Mouse (Mus musculus) limb, embryonic 11.5 days (tissue): Measurements from ENCODE around the gene Rab6b. TPM values are rescaled to one million over a fixed set of nuclear protein-coding genes. Genes with fewer than 3 reads are reported as not detected.
"Not testable (repeated sequence)": the region's sequence is repeated elsewhere in the genome, so short reads cannot be mapped to it uniquely, and the experiment has no call there.

Source experiments
- ATAC-seq: fragments of 200-750 bp; cut with Nextera tagmentation; 2 replicates; pipeline ENCODE4 v1.8.0; 2017; ENCODE audit warnings: low read depth; ENCODE audit not compliant: insufficient number of reproducible peaks, low FRiP score, low TSS enrichment
- DNase-seq: peaks from one replicate; pipeline ENCODE4 v3.0.0-alpha.2; 2015; ENCODE audit warnings: low spot score
- H3K27ac ChIP-seq: fragments of 300-500 bp; sonication (generic); replicated peaks from 2 replicates; pipeline ENCODE4 v1.5.1; 2014; ENCODE audit warnings: low read depth, mild to moderate bottlenecking, low read length
- H3K27me3 ChIP-seq: fragments of 300-500 bp; sonication (generic); 2 replicates; pipeline ENCODE4 v1.6.1; 2014; ENCODE audit warnings: mild to moderate bottlenecking, low read length, mixed read lengths; ENCODE audit not compliant: control insufficient read depth, insufficient read depth
- H3K36me3 ChIP-seq: fragments of 300-500 bp; sonication (generic); 2 replicates; pipeline ENCODE4 v1.6.1; 2014; ENCODE audit warnings: mild to moderate bottlenecking, low read length, moderate library complexity, mixed read lengths; ENCODE audit not compliant: control insufficient read depth, insufficient read depth
- H3K4me1 ChIP-seq: fragments of 300-500 bp; sonication (generic); 2 replicates; pipeline ENCODE4 v1.6.1; 2014; ENCODE audit warnings: low read length, mixed read lengths; ENCODE audit not compliant: control insufficient read depth, insufficient read depth
- H3K4me2 ChIP-seq: fragments of 300-500 bp; sonication (generic); 2 replicates; pipeline ENCODE4 v1.6.1; 2014; ENCODE audit warnings: low read depth, mild to moderate bottlenecking, moderate library complexity; ENCODE audit not compliant: severe bottlenecking
- H3K4me3 ChIP-seq: fragments of 300-500 bp; sonication (generic); 2 replicates; pipeline ENCODE4 v1.5.1; 2014; ENCODE audit warnings: low read depth, low read length
- H3K9ac ChIP-seq: fragments of 300-500 bp; sonication (generic); 2 replicates; pipeline ENCODE4 v1.6.1; 2014; ENCODE audit warnings: mild to moderate bottlenecking, low read length
- H3K9me3 ChIP-seq: fragments of 300-500 bp; sonication (generic); 2 replicates; pipeline ENCODE4 v1.6.1; 2016; ENCODE audit warnings: low read length; ENCODE audit not compliant: control insufficient read depth
- WGBS: fragments of 180-500 bp; shearing (Covaris S2); extraction: QIAGEN DNeasy Blood & Tissue Kit; methylation state at CpG from one replicate; pipeline ENCODE4 v1.1.7; 2014; 5-methylcytosine and 5-hydroxymethylcytosine counted together
- polyA plus RNA-seq: library from polyadenylated mRNA; unstranded; fragments of >200 nt; fragmentation: Nextera tagmentation; extraction: Ambion mirVana; gene quantifications from 2 replicates; pipeline ENCODE4 v1.2.1, GENCODE M21; 2014

The Rab6b gene
- polyA plus RNA-seq, 1 experiment from 2014 or later: 1.9 TPM

- no peak overlapping the region for H3K27ac ChIP-seq
- peaks cover 3% of the 10 kb centered on the region; the same call in 1 of the 2 replicates for H3K4me1 ChIP-seq
- DNase-seq (no peak), ATAC-seq (no peak)
- H3K4me3 ChIP-seq: no peak overlapping the region
- H3K9me3 ChIP-seq: no peaks in the 10 kb centered on the region
- H3K36me3 ChIP-seq: no peaks in the 10 kb centered on the region
- no peak overlapping the region for H3K9ac ChIP-seq
- H3K27me3 ChIP-seq: no peaks in the 10 kb centered on the region
- H3K4me2 ChIP-seq: no peak overlapping the region
- WGBS: 84% methylated on average over 9 of the region's 9 CpGs
Observed at GRCm38 (mm10) chr9:103090116-103090875, 21.3 kb upstream of the Rab6b start.

- H3K9me3 ChIP-seq: no peaks in the 10 kb centered on the region
- H3K4me1 ChIP-seq: peaks cover 3% of the 10 kb centered on the region; the same call in 1 of the 2 replicates
- DNase-seq (no peak), ATAC-seq (no peak)
- H3K4me2 ChIP-seq: no peak overlapping the region
- 76% methylated on average over 16 of the region's 16 CpGs for WGBS
- no peak overlapping the region for H3K27ac ChIP-seq
- no peak overlapping the region for H3K9ac ChIP-seq
- H3K27me3 ChIP-seq: no peaks in the 10 kb centered on the region
- no peak overlapping the region for H3K4me3 ChIP-seq
- H3K36me3 ChIP-seq: no peaks in the 10 kb centered on the region
Observed at GRCm38 (mm10) chr9:103091039-103091883, 20.3 kb upstream of the Rab6b start.

- Histone ChIP-seq H3K36me3 (no peaks in the 10 kb centered on the region), H3K9me3 (no peaks in the 10 kb centered on the region), H3K4me3 (peak overlapping the region; percentile 37), H3K4me2 (peak overlapping the region; percentile 81), H3K4me1 (peaks cover 3% of the 10 kb centered on the region; the same call in 1 of the 2 replicates), H3K27me3 (no peaks in the 10 kb centered on the region), H3K9ac (peak overlapping the region; percentile 60), H3K27ac (no peak overlapping the region)
- peak; percentile 88 for ATAC-seq
- under 1% methylated on average over 19 of the region's 19 CpGs for WGBS
- DNase-seq: peak; percentile 91
Observed at GRCm38 (mm10) chr9:103092248-103092647, 19.3 kb upstream of the Rab6b start.

GRCm38 (mm10) chr9:103093681-103094080, 17.9 kb upstream of the Rab6b start:
- Histone ChIP-seq H3K4me3 (no peak overlapping the region), H3K4me2 (no peak overlapping the region), H3K9me3 (no peaks in the 10 kb centered on the region), H3K4me1 (peaks cover 3% of the 10 kb centered on the region; the same call in 1 of the 2 replicates), H3K27me3 (no peaks in the 10 kb centered on the region), H3K27ac (no peak overlapping the region), H3K36me3 (no peaks in the 10 kb centered on the region), H3K9ac (no peak overlapping the region)
- no peak for ATAC-seq
- WGBS: 87% methylated on average over 3 of the region's 3 CpGs
- DNase-seq: no peak

GRCm38 (mm10) chr9:103108341-103108798, 3.2 kb upstream of the Rab6b start:
- H3K36me3 ChIP-seq, H3K9me3 ChIP-seq, H3K27ac ChIP-seq: not testable (repeated sequence)
- peak overlapping the region; percentile 40 for H3K4me2 ChIP-seq
- peak overlapping the region; percentile 34; the same call in 1 of the 2 replicates for H3K9ac ChIP-seq
- H3K27me3 ChIP-seq: peaks cover 26% of the 10 kb centered on the region
- 27% methylated on average over 7 of the region's 14 CpGs for whole genome bisulfite sequencing
- H3K4me3 ChIP-seq: peak overlapping the region; percentile 23; the same call in 1 of the 2 replicates
- peaks cover 15% of the 10 kb centered on the region for H3K4me1 ChIP-seq
- ATAC-seq: peak; percentile 65
- peak; percentile 65 for DNase-seq

GRCm38 (mm10) chr9:103108943-103109670, 2.5 kb upstream of the Rab6b start:
- Histone ChIP-seq H3K4me2 (peak overlapping the region; percentile 62), H3K36me3 (no peaks in the 10 kb centered on the region), H3K9me3 (no peaks in the 10 kb centered on the region), H3K27ac (no peak overlapping the region), H3K27me3 (peaks cover 29% of the 10 kb centered on the region), H3K4me1 (peaks cover 15% of the 10 kb centered on the region), H3K9ac (peak overlapping the region; percentile 48; the same call in 1 of the 2 replicates), H3K4me3 (peak overlapping the region; percentile 30)
- 33% methylated on average over 18 of the region's 18 CpGs for WGBS
- ATAC-seq (no peak), DNase-seq (no peak)

GRCm38 (mm10) chr9:103109911-103110310, 1.7 kb upstream of the Rab6b start:
- no peak for ATAC-seq

More at GRCm38 (mm10) chr9:103109911-103110310, 1.7 kb upstream of the Rab6b start:
- WGBS: 67% methylated on average over 2 of the region's 2 CpGs
- H3K4me1 ChIP-seq: peaks cover 15% of the 10 kb centered on the region
- no peak overlapping the region for H3K9ac ChIP-seq
- no peaks in the 10 kb centered on the region for H3K36me3 ChIP-seq
- peaks cover 31% of the 10 kb centered on the region for H3K27me3 ChIP-seq
- H3K27ac ChIP-seq: no peak overlapping the region
- no peaks in the 10 kb centered on the region for H3K9me3 ChIP-seq
- DNase-seq: no peak
- H3K4me3 ChIP-seq: no peak overlapping the region
- H3K4me2 ChIP-seq: no peak overlapping the region
